Mouse (Mus musculus) erythroblast, embryonic 14.5 days (primary cell): Measurements from ENCODE around the gene Btbd8. TPM values are rescaled to one million over a fixed set of nuclear protein-coding genes. Genes with fewer than 3 reads are reported as not detected.

Experiments used
- H3K27me3 ChIP-seq: 2 replicates; pipeline ENCODE4 v1.6.1; 2012; ENCODE audit warnings: inconsistent platforms; ENCODE audit not compliant: control insufficient read depth
- H3K36me3 ChIP-seq: 2 replicates; pipeline ENCODE4 v1.6.1; 2012; ENCODE audit warnings: mild to moderate bottlenecking, inconsistent platforms; ENCODE audit not compliant: control insufficient read depth
- H3K4me1 ChIP-seq: 2 replicates; pipeline ENCODE4 v1.6.1; 2012; ENCODE audit warnings: inconsistent platforms; ENCODE audit not compliant: control insufficient read depth
- H3K4me3 ChIP-seq: replicated peaks from 2 replicates; pipeline ENCODE3; 2012; ENCODE audit warnings: moderate library complexity, mild to moderate bottlenecking, inconsistent platforms
- H3K9me3 ChIP-seq: 2 replicates; pipeline ENCODE4 v1.6.1; 2012; ENCODE audit warnings: low read length, inconsistent platforms, mixed read lengths; ENCODE audit not compliant: control insufficient read depth
- GATA1 ChIP-seq: IDR thresholded peaks from 2 replicates; pipeline ENCODE4 v1.6.1; 2012; ENCODE audit warnings: low read length, inconsistent platforms, mixed read lengths
- TAL1 ChIP-seq: IDR thresholded peaks from 3 replicates; pipeline ENCODE4 v1.6.1; 2012; ENCODE audit warnings: low read length, inconsistent platforms, mixed read lengths
- polyA plus RNA-seq: library from polyadenylated mRNA; stranded (reverse); fragments of >175 nt; gene quantifications from 2 replicates; pipeline ENCODE4 v1.2.3, GENCODE M21; 2012

Gene Btbd8
- polyA plus RNA-seq, 1 experiment: 0.11 TPM

GRCm38 (mm10) chr5:107444251-107444650 is 6.5 kb downstream of the Btbd8 start:
- peaks cover 21% of the 10 kb centered on the region for H3K4me1 ChIP-seq
- H3K27me3 ChIP-seq: no peaks in the 10 kb centered on the region
- H3K36me3 ChIP-seq: peaks cover 2% of the 10 kb centered on the region; the same call in 1 of the 2 replicates
- TF ChIP-seq TAL1: no peak
- TF ChIP-seq GATA1: no peak
- H3K9me3 ChIP-seq: no peaks in the 10 kb centered on the region
- H3K4me3 ChIP-seq: no peak overlapping the region

GRCm38 (mm10) chr5:107447977-107448376 is 10.2 kb downstream of the Btbd8 start:
- TF ChIP-seq TAL1: no peak
- TF ChIP-seq GATA1: no peak
- H3K9me3 ChIP-seq: no peaks in the 10 kb centered on the region
- H3K4me1 ChIP-seq: no peaks in the 10 kb centered on the region
- H3K4me3 ChIP-seq: no peak overlapping the region
- H3K27me3 ChIP-seq: no peaks in the 10 kb centered on the region
- H3K36me3 ChIP-seq: peaks cover 4% of the 10 kb centered on the region; the same call in 1 of the 2 replicates

GRCm38 (mm10) chr5:107448784-107449183 is 11.0 kb downstream of the Btbd8 start:
- H3K27me3 ChIP-seq: no peaks in the 10 kb centered on the region
- H3K4me1 ChIP-seq: no peaks in the 10 kb centered on the region
- peaks cover 6% of the 10 kb centered on the region for H3K36me3 ChIP-seq
- H3K4me3 ChIP-seq: no peak overlapping the region
- H3K9me3 ChIP-seq: no peaks in the 10 kb centered on the region
- TF ChIP-seq GATA1 (no peak), TAL1 (no peak)

GRCm38 (mm10) chr5:107449620-107450019 is 11.8 kb downstream of the Btbd8 start:
- Histone ChIP-seq H3K4me1 (no peaks in the 10 kb centered on the region), H3K36me3 (peaks cover 8% of the 10 kb centered on the region), H3K4me3 (no peak overlapping the region), H3K9me3 (no peaks in the 10 kb centered on the region), H3K27me3 (no peaks in the 10 kb centered on the region)
- no peak for TF ChIP-seq TAL1
- no peak for TF ChIP-seq GATA1

GRCm38 (mm10) chr5:107450299-107450698 is 12.5 kb downstream of the Btbd8 start:
- H3K27me3 ChIP-seq: no peaks in the 10 kb centered on the region

GRCm38 (mm10) chr5:107462147-107463076 is 24.6 kb downstream of the Btbd8 start:
- Histone ChIP-seq H3K4me3 (no peak overlapping the region), H3K36me3 (peaks cover 16% of the 10 kb centered on the region), H3K27me3 (no peaks in the 10 kb centered on the region), H3K9me3 (no peaks in the 10 kb centered on the region), H3K4me1 (peaks cover 27% of the 10 kb centered on the region)
- peak; percentile 56 for TF ChIP-seq GATA1
- no peak for TF ChIP-seq TAL1

More at GRCm38 (mm10) chr5:107450299-107450698, 12.5 kb downstream of the Btbd8 start:
- Histone ChIP-seq H3K4me3 (no peak overlapping the region), H3K36me3 (peaks cover 9% of the 10 kb centered on the region), H3K4me1 (no peaks in the 10 kb centered on the region), H3K9me3 (no peaks in the 10 kb centered on the region)
- TF ChIP-seq TAL1: no peak
- TF ChIP-seq GATA1: no peak

- Histone ChIP-seq H3K27me3 (no peaks in the 10 kb centered on the region), H3K4me3 (no peak overlapping the region), H3K9me3 (no peaks in the 10 kb centered on the region), H3K4me1 (peaks cover 48% of the 10 kb centered on the region), H3K36me3 (peaks cover 12% of the 10 kb centered on the region)
- TF ChIP-seq GATA1 (no peak), TAL1 (no peak)
Measured at GRCm38 (mm10) chr5:107466501-107466900, 28.7 kb downstream of the Btbd8 start.

GRCm38 (mm10) chr5:107467098-107467497 is 29.3 kb downstream of the Btbd8 start:
- peaks cover 11% of the 10 kb centered on the region for H3K36me3 ChIP-seq
- TF ChIP-seq TAL1: no peak
- TF ChIP-seq GATA1: no peak
- H3K9me3 ChIP-seq: no peaks in the 10 kb centered on the region
- no peak overlapping the region for H3K4me3 ChIP-seq
- H3K4me1 ChIP-seq: peaks cover 47% of the 10 kb centered on the region
- H3K27me3 ChIP-seq: no peaks in the 10 kb centered on the region

GRCm38 (mm10) chr5:107470600-107471329 is 33.0 kb downstream of the Btbd8 start:
- TF ChIP-seq GATA1 (peak; percentile 60), TAL1 (no peak)
- no peaks in the 10 kb centered on the region for H3K9me3 ChIP-seq
- H3K4me3 ChIP-seq: peak overlapping the region; percentile 45
- H3K36me3 ChIP-seq: peaks cover 2% of the 10 kb centered on the region; the same call in 1 of the 2 replicates
- H3K4me1 ChIP-seq: peaks cover 38% of the 10 kb centered on the region
- no peaks in the 10 kb centered on the region for H3K27me3 ChIP-seq
